Comparison of ENCODE assay signal across 8 mouse cellular contexts in genomic region chr10:40348566-40349536, GRCm38 (mm10). TPM values are rescaled to one million over a fixed set of nuclear protein-coding genes. Genes with fewer than 3 reads are reported as not detected.
A peak's percentile ranks its signal among the peaks of the same experiment; 100 is the strongest.
DNase-seq lines count a peak whose midpoint lies in the region; ATAC-seq lines count a peak whose summit lies in the region.

No protein-coding gene starts in this region.

- peak; percentile 97 for ATAC-seq in heart, embryonic 13.5 days (ENCODE audit: extremely low read depth, insufficient number of reproducible peaks, low FRiP score, low TSS enrichment)
- ATAC-seq in liver, embryonic 12.5 days = peak; percentile 96
- ATAC-seq in stomach, embryonic 15.5 days (ENCODE audit: insufficient read depth, low FRiP score, low read depth) = peak; percentile 98

- no peaks in the 10 kb centered on the region for H3K9me3 ChIP-seq in heart, embryonic 13.5 days
- no peaks in the 10 kb centered on the region for H3K9me3 ChIP-seq in liver, embryonic 12.5 days (replicated peaks)
- H3K9me3 ChIP-seq in stomach, embryonic 15.5 days = no peaks in the 10 kb centered on the region

- under 1% methylated on average over 72 of the region's 76 CpGs for WGBS in heart, embryonic 13.5 days
- whole genome bisulfite sequencing in liver, embryonic 12.5 days (ENCODE audit: insufficient replicate concordance) = under 1% methylated on average over 72 of the region's 76 CpGs
- WGBS in stomach, embryonic 15.5 days = under 1% methylated on average over 76 of the region's 76 CpGs

- H3K4me1 ChIP-seq in brown adipose tissue, adult 24 weeks (ENCODE audit: control insufficient read depth, insufficient read depth, insufficient read length, low read length) = no peaks in the 10 kb centered on the region
- peaks cover 21% of the 10 kb centered on the region for H3K4me1 ChIP-seq in heart, embryonic 13.5 days
- H3K4me1 ChIP-seq in liver, embryonic 12.5 days = peaks cover 28% of the 10 kb centered on the region
- peaks cover 8% of the 10 kb centered on the region for H3K4me1 ChIP-seq in stomach, embryonic 15.5 days

- peak overlapping the region; percentile 79 for H3K4me2 ChIP-seq in heart, embryonic 13.5 days
- peak overlapping the region; percentile 83 for H3K4me2 ChIP-seq in liver, embryonic 12.5 days
- peak overlapping the region; percentile 73 for H3K4me2 ChIP-seq in stomach, embryonic 15.5 days

- no peaks in the 10 kb centered on the region for H3K36me3 ChIP-seq in heart, embryonic 13.5 days
- no peaks in the 10 kb centered on the region for H3K36me3 ChIP-seq in liver, embryonic 12.5 days
- no peaks in the 10 kb centered on the region for H3K36me3 ChIP-seq in stomach, embryonic 15.5 days

- H3K27ac ChIP-seq in brown adipose tissue, adult 24 weeks (replicated peaks; ENCODE audit: low read depth, low read length) = peak overlapping the region; percentile 26
- H3K27ac ChIP-seq in heart, embryonic 13.5 days (replicated peaks) = peak overlapping the region; percentile 97
- H3K27ac ChIP-seq in liver, embryonic 12.5 days = peak overlapping the region; percentile 99
- peak overlapping the region; percentile 99 for H3K27ac ChIP-seq in stomach, embryonic 15.5 days

- peak; percentile 98 for DNase-seq in CD4-positive, CD25-positive, alpha-beta regulatory T cell, adult 2 months (ENCODE audit: low read depth, low spot score)
- peak; percentile 93 for DNase-seq in fat pad, adult 2 months (ENCODE audit: extremely low read depth, low read depth, low spot score)
- DNase-seq in kidney, postnatal 10 days = peak; percentile 98
- peak; percentile 98 for DNase-seq in natural killer cell, adult 2 months (ENCODE audit: low spot score in 2 of 2)

- H3K9ac ChIP-seq in heart, embryonic 13.5 days = peak overlapping the region; percentile 84
- peak overlapping the region; percentile 90 for H3K9ac ChIP-seq in liver, embryonic 12.5 days
- H3K9ac ChIP-seq in stomach, embryonic 15.5 days = peak overlapping the region; percentile 83

- no peaks in the 10 kb centered on the region for H3K27me3 ChIP-seq in heart, embryonic 13.5 days (replicated peaks)
- H3K27me3 ChIP-seq in liver, embryonic 12.5 days (replicated peaks) = no peaks in the 10 kb centered on the region
- no peaks in the 10 kb centered on the region for H3K27me3 ChIP-seq in stomach, embryonic 15.5 days (replicated peaks)

- peak overlapping the region; percentile 95 for H3K4me3 ChIP-seq in brown adipose tissue, adult 24 weeks (ENCODE audit: insufficient read depth, low read depth, low read length)
- peak overlapping the region; percentile 67 for H3K4me3 ChIP-seq in heart, embryonic 13.5 days
- peak overlapping the region; percentile 84 for H3K4me3 ChIP-seq in liver, embryonic 12.5 days
- H3K4me3 ChIP-seq in stomach, embryonic 15.5 days (replicated peaks) = peak overlapping the region; percentile 92

RNA-seq across cellular contexts. Expression of gene Cdk19, which starts 9.5 kb away (rescaled TPM):
- polyA plus RNA-seq in brown adipose tissue, adult 24 weeks (2012; ENCODE audit: insufficient read depth, insufficient read length, missing spikeins) = 4.3 and 6.8 TPM in 2 replicates
- polyA plus RNA-seq in heart, embryonic 13.5 days (2015; fragmentation: Nextera tagmentation; extraction: Ambion mirVana) = 5.6 and 6.1 TPM in 2 replicates
- 4.4 and 4.8 TPM in 2 replicates for polyA plus RNA-seq in liver, embryonic 12.5 days (2016; fragmentation: Nextera tagmentation; extraction: Ambion mirVana)
- polyA plus RNA-seq in stomach, embryonic 15.5 days (2015; fragmentation: Nextera tagmentation; extraction: Ambion mirVana) = 8.3 and 9.0 TPM in 2 replicates

RNA-seq across cellular contexts. Expression of gene Amd1, which starts 46.9 kb away (rescaled TPM):
- polyA plus RNA-seq in brown adipose tissue, adult 24 weeks (2012; ENCODE audit: insufficient read depth, insufficient read length, missing spikeins) = 25.7 and 31.6 TPM in 2 replicates
- polyA plus RNA-seq in heart, embryonic 13.5 days (2015; fragmentation: Nextera tagmentation; extraction: Ambion mirVana) = 37.9 and 40.5 TPM in 2 replicates
- 82.8 and 90.3 TPM in 2 replicates for polyA plus RNA-seq in liver, embryonic 12.5 days (2016; fragmentation: Nextera tagmentation; extraction: Ambion mirVana)
- polyA plus RNA-seq in stomach, embryonic 15.5 days (2015; fragmentation: Nextera tagmentation; extraction: Ambion mirVana) = 60.3 and 69.1 TPM in 2 replicates

Comparison
In these comparisons a context has a peak if more than half of its experiments do, and no peak if none do; other contexts are left out.
1. Peak in every context shown above with its lines: DNase-seq, ATAC-seq, H3K4me3 ChIP-seq and H3K27ac ChIP-seq.
2. H3K27ac ChIP-seq: peak in every context shown above with its lines; median percentile 99 in liver, embryonic 12.5 days; 99 in stomach, embryonic 15.5 days; 97 in heart, embryonic 13.5 days; 26 in brown adipose tissue, adult 24 weeks.